Mouse (Mus musculus): ENCODE results near the gene Gm21834.

The Gm21834 gene

GRCm38 (mm10) chr17:57742119-57742518, at the start of gene Gm21834:
TSS of gene Gm21834 (minus strand) at chr17:57742219.
- no peak for DNase-seq

- no peak for DNase-seq
Observed at GRCm38 (mm10) chr17:57788161-57788799, 46.3 kb upstream of the Gm21834 start.

- no peak for DNase-seq
Observed at GRCm38 (mm10) chr17:57770904-57771303, 28.9 kb upstream of the Gm21834 start.

- DNase-seq: peak; percentile 24
Observed at GRCm38 (mm10) chr17:57768622-57769610, 26.9 kb upstream of the Gm21834 start, which contains the start of gene Cntnap5c. TSS of gene Cntnap5c (plus strand) at chr17:57769570.

GRCm38 (mm10) chr17:57767306-57767705, 25.3 kb upstream of the Gm21834 start:
- DNase-seq: no peak

GRCm38 (mm10) chr17:57758033-57758432, 16.0 kb upstream of the Gm21834 start:
- DNase-seq: no peak

GRCm38 (mm10) chr17:57694791-57695190, 47.2 kb downstream of the Gm21834 start:
- peak; percentile 42 for DNase-seq

Data from right cerebral cortex, postnatal 14 days (tissue).